Mouse (Mus musculus) kidney, postnatal 36 days (tissue): ENCODE measurements at regions not wholly inside any gene's neighbourhood (a gene's known extent, or its start where the extent isn't known, plus 50 kb on each side); places are given as distances from the start of the nearest gene placed in this dataset.

Experiments used
- DNase-seq, 2 experiments: peaks; one replicate each; pipeline ENCODE4 v3.0.0; 2021 to 2022; ENCODE audit warnings: mixed read lengths in 2 of 2

- DNase-seq = no peak
Measured at GRCm38 (mm10) chr14:103458340-103458739, 54.8 kb upstream of the Scel start.

- DNase-seq = no peak
Measured at GRCm38 (mm10) chr14:103456106-103456505, 57.0 kb upstream of the Scel start.

- DNase-seq = no peak
Measured at GRCm38 (mm10) chr14:103450756-103451155, 62.4 kb upstream of the Scel start.

GRCm38 (mm10) chr14:103449447-103449846, 63.7 kb upstream of the Scel start:
- DNase-seq = no peak

- no peak for DNase-seq
Measured at GRCm38 (mm10) chr14:103449033-103449432, 64.1 kb upstream of the Scel start.

GRCm38 (mm10) chr14:103446671-103447070, 66.5 kb upstream of the Scel start:
- DNase-seq = peak; percentile 19 to 25

- no peak for DNase-seq
Measured at GRCm38 (mm10) chr14:103441454-103442065, 71.6 kb upstream of the Scel start.

- DNase-seq = no peak
Measured at GRCm38 (mm10) chr14:103440243-103440642, 72.9 kb upstream of the Scel start.

- DNase-seq = peak; percentile 3 to 36
Measured at GRCm38 (mm10) chr14:103434218-103434617, 78.9 kb upstream of the Scel start.

GRCm38 (mm10) chr14:103433106-103433505, 80.0 kb upstream of the Scel start:
- no peak for DNase-seq

- DNase-seq = no peak
Measured at GRCm38 (mm10) chr14:103427873-103428272, 81.3 kb upstream of the Mycbp2 start.

GRCm38 (mm10) chr14:103421305-103421822, 74.8 kb upstream of the Mycbp2 start:
- no peak for DNase-seq

- no peak for DNase-seq
Measured at GRCm38 (mm10) chr14:103417110-103418061, 70.8 kb upstream of the Mycbp2 start.

GRCm38 (mm10) chr14:103404611-103405010, 58.0 kb upstream of the Mycbp2 start:
- DNase-seq = peak; percentile 43 to 50

- DNase-seq = peak; percentile 42 to 47
Measured at GRCm38 (mm10) chr14:103403054-103403453, 56.4 kb upstream of the Mycbp2 start.

- no peak for DNase-seq
Measured at GRCm38 (mm10) chr14:103401983-103402382, 55.4 kb upstream of the Mycbp2 start.

GRCm38 (mm10) chr14:103401280-103401679, 54.7 kb upstream of the Mycbp2 start:
- no peak for DNase-seq

GRCm38 (mm10) chr14:103398401-103398800, 51.8 kb upstream of the Mycbp2 start:
- DNase-seq = no peak
